Mouse (Mus musculus): ENCODE results near the gene Cenpp.

DNA sequence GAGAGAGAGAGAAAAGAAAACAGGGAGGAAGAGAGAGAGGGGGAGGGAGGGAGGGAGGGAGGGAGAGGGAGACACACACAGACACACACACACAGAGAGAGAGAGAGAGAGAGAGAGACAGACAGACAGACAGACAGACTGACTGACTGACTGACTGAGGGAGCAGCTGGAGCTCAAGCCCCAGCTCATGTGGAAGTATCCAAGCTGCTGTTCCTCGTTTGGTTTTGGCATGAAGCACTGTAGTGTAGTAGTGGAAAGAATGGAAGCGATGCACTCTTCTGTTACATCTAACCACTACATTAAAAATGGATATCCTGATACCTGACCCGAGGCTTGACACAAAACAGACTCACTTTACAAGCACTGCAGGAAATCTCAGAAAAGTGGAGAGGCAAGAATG lies 106.9 kb downstream of the Cenpp start:
- TF ChIP-seq CTCF (IDR thresholded peaks at IDR 0.05; ENCODE audit: low read depth) (no peak), EP300 (IDR thresholded peaks at IDR 0.05; ENCODE audit: low read depth) (no peak)
